Mouse (Mus musculus) liver, embryonic 16.5 days (tissue): Measurements from ENCODE around the gene Wdfy3. TPM values are rescaled to one million over a fixed set of nuclear protein-coding genes. Genes with fewer than 3 reads are reported as not detected.
A peak's percentile ranks its signal among the peaks of the same experiment; 100 is the strongest.
"Not testable (repeated sequence)": the region's sequence is repeated elsewhere in the genome, so short reads cannot be mapped to it uniquely, and the experiment has no call there.

Experiments
- ATAC-seq: fragments of 200-750 bp; cut with Nextera tagmentation; 2 replicates; pipeline ENCODE4 v1.8.0; 2017; ENCODE audit warnings: low read depth, mild to moderate bottlenecking, moderate number of reproducible peaks, moderate library complexity
- H3K27ac ChIP-seq: fragments of 300-500 bp; sonication (generic); 2 replicates; pipeline ENCODE4 v1.5.1; 2014; ENCODE audit warnings: mild to moderate bottlenecking, low read length
- H3K27me3 ChIP-seq: fragments of 300-500 bp; sonication (generic); 2 replicates; pipeline ENCODE4 v1.6.1; 2014; ENCODE audit warnings: low read depth, low read length, mixed read lengths; ENCODE audit not compliant: control insufficient read depth, insufficient read depth
- H3K36me3 ChIP-seq: fragments of 300-500 bp; sonication (generic); 2 replicates; pipeline ENCODE4 v1.6.1; 2014; ENCODE audit warnings: mild to moderate bottlenecking; ENCODE audit not compliant: control insufficient read depth, insufficient read depth
- H3K4me1 ChIP-seq: fragments of 300-500 bp; sonication (generic); 2 replicates; pipeline ENCODE4 v1.6.1; 2014; ENCODE audit warnings: low read depth, low read length, mixed read lengths; ENCODE audit not compliant: control insufficient read depth
- H3K4me2 ChIP-seq: fragments of 300-500 bp; sonication (generic); 2 replicates; pipeline ENCODE4 v1.6.1; 2014; ENCODE audit warnings: low read depth, low read length, mixed read lengths
- H3K4me3 ChIP-seq: fragments of 300-500 bp; sonication (generic); 2 replicates; pipeline ENCODE4 v1.5.1; 2014; ENCODE audit warnings: low read depth, mild to moderate bottlenecking, low read length
- H3K9ac ChIP-seq: fragments of 300-500 bp; sonication (generic); 2 replicates; pipeline ENCODE4 v1.6.1; 2014; ENCODE audit warnings: low read depth, low read length
- H3K9me3 ChIP-seq: fragments of 300-500 bp; sonication (generic); replicated peaks from 2 replicates; pipeline ENCODE4 v1.6.1; 2016; ENCODE audit warnings: low read length; ENCODE audit not compliant: control insufficient read depth
- WGBS: fragments of 180-500 bp; shearing (Covaris S2); extraction: QIAGEN DNeasy Blood & Tissue Kit; methylation state at CpG from one replicate; pipeline ENCODE4 v1.1.7; 2014; ENCODE audit not compliant: insufficient replicate concordance; 5-methylcytosine and 5-hydroxymethylcytosine counted together
- polyA plus RNA-seq: library from polyadenylated mRNA; unstranded; fragments of >200 nt; fragmentation: Nextera tagmentation; extraction: Ambion mirVana; gene quantifications from 2 replicates; pipeline ENCODE4 v1.2.1, GENCODE M21; 2015

Wdfy3 gene
- 4.4 and 4.5 TPM in 2 replicates for polyA plus RNA-seq

DNA sequence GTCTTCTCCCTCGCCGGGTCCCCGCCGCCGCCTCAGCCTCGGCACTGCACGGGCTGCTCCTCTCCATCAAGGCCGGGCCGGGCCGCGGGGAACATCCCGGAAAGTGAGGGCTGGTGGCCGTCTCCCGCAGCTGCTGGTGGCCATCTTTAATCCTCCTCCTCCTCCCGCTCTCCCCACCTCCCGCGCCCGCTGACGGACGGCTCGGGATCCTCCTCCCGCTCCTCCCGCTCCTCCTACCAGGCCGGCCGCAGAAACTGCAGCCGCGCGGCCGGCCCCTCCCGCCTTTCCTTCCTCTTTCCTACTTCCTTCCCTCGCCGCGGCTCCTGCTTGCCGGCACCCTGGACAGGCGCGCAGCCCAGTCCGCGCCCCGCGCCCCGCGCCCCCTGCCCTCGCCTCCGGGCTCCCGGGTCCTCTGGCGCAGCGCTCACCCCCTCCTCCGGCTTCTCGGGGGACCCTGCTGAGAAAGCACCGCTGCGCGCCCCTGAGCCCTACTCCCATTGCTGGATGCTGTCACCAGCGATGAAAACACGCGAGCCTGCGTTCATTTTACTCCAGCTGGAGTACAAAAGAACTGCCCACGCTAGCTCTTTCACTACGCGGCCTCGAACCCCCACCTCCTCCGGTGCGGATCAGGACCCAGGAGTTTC lies at the start of gene Wdfy3:
TSS of gene Wdfy3 (minus strand) at position 155 of the 647 bp plus-strand sequence.
- Histone ChIP-seq H3K36me3 (no peaks in the 10 kb centered on the region), H3K27ac (peak within 1 kb of the TSS; percentile 83), H3K27me3 (no peaks in the 10 kb centered on the region), H3K4me2 (peak within 1 kb of the TSS; percentile 75), H3K4me3 (peak within 1 kb of the TSS; percentile 88), H3K9me3 (no peaks in the 10 kb centered on the region), H3K4me1 (peaks cover 10% of the 10 kb centered on the region), H3K9ac (peak within 1 kb of the TSS; percentile 86)
- under 1% methylated on average over 49 of the region's 62 CpGs for WGBS
- peak; percentile 91 for ATAC-seq

DNA sequence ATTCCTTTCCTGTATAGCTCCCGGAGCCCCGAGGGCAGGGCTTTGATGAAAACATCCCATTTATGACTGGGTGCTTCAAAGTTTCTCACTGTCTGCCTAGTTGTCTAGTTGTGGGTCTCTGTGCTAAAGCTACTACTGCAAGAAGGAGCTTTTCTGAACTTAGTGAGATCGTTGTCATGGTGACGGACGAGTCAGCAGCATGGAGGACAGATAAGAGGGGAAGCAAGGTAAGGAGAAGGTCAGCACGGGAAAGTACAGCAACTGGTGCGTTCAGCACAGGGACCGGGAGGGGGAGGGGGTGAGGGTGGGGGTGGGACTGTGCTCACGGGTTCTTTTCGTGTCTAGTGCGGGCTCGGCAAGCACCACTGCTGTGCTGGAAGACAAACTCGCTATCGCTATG lies 43.3 kb upstream of the Wdfy3 start:
- no peak overlapping the region for H3K27ac ChIP-seq
- H3K4me2 ChIP-seq: no peak overlapping the region
- H3K9me3 ChIP-seq: no peaks in the 10 kb centered on the region
- no peaks in the 10 kb centered on the region for H3K36me3 ChIP-seq
- WGBS: 41% methylated on average over 14 of the region's 14 CpGs
- no peak overlapping the region for H3K4me3 ChIP-seq
- ATAC-seq: no peak
- no peak overlapping the region for H3K9ac ChIP-seq
- H3K27me3 ChIP-seq: no peaks in the 10 kb centered on the region
- H3K4me1 ChIP-seq: no peaks in the 10 kb centered on the region

DNA sequence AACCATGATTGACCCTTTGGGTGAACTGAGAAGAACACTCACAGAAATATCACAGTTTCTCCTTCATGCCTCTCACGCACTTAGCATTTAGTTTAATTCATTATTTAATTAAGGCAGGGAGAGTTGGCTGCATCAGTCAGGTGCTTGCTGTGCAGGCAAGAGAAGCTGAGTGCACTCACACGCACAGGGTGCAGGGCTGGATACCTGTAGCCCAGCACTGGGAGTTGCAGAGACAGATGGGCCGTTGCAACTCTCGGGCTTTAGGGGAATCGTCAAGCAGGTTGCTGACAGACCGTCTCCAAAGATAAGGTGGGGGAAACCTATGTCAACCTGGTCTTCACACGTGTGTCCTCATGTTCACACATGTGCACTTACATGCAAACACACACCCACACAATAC lies 42.3 kb upstream of the Wdfy3 start:
- Histone ChIP-seq H3K4me1 (no peaks in the 10 kb centered on the region), H3K4me3 (no peak overlapping the region), H3K27ac (no peak overlapping the region), H3K36me3 (no peaks in the 10 kb centered on the region), H3K9me3 (no peaks in the 10 kb centered on the region), H3K4me2 (no peak overlapping the region), H3K9ac (no peak overlapping the region), H3K27me3 (no peaks in the 10 kb centered on the region)
- 69% methylated on average over 7 of the region's 7 CpGs for WGBS
- no peak for ATAC-seq

- H3K27ac ChIP-seq: no peak overlapping the region
- no peak overlapping the region for H3K4me3 ChIP-seq
- ATAC-seq: no peak
- no peaks in the 10 kb centered on the region for H3K36me3 ChIP-seq
- no peaks in the 10 kb centered on the region for H3K4me1 ChIP-seq
- 79% methylated on average over 7 of the region's 7 CpGs for WGBS
- no peaks in the 10 kb centered on the region for H3K27me3 ChIP-seq
- H3K4me2 ChIP-seq: no peak overlapping the region
- no peak overlapping the region for H3K9ac ChIP-seq
- no peaks in the 10 kb centered on the region for H3K9me3 ChIP-seq
Observed at GRCm38 (mm10) chr5:102110031-102110430, 40.3 kb upstream of the Wdfy3 start.

DNA sequence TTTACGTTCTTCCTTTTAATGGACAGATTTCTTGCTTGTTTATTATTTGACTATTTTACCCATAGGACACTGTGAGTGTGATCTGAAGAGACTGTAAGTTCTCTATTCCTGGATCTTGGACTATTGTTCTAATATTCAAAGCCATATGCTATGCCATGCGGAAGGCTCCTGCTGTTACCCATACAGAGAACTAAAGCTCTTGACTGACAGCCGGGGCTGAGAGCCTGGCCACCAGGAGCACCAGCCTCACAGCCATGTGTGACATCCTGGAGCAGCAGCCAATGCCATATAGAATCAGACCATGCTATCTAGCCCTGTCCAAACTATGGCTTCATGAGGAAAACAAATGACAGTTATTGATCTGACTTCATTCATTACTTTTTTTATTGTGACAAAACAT lies 36.2 kb upstream of the Wdfy3 start:
- H3K27ac ChIP-seq: no peak overlapping the region
- no peaks in the 10 kb centered on the region for H3K36me3 ChIP-seq
- no peaks in the 10 kb centered on the region for H3K27me3 ChIP-seq
- no peak overlapping the region for H3K4me3 ChIP-seq
- 57% methylated on average over 3 of the region's 3 CpGs for WGBS
- H3K9ac ChIP-seq: no peak overlapping the region
- H3K4me2 ChIP-seq: no peak overlapping the region
- H3K4me1 ChIP-seq: no peaks in the 10 kb centered on the region
- ATAC-seq: no peak
- no peaks in the 10 kb centered on the region for H3K9me3 ChIP-seq

GRCm38 (mm10) chr5:102101815-102102214 lies 32.1 kb upstream of the Wdfy3 start:
- WGBS: 76% methylated on average over 1 of the region's 1 CpGs
- H3K27ac ChIP-seq, H3K36me3 ChIP-seq, ATAC-seq, H3K9ac ChIP-seq, H3K4me2 ChIP-seq, H3K4me3 ChIP-seq, H3K9me3 ChIP-seq, H3K27me3 ChIP-seq, H3K4me1 ChIP-seq: not testable (repeated sequence)

GRCm38 (mm10) chr5:102100246-102101241 lies 30.8 kb upstream of the Wdfy3 start:
- Histone ChIP-seq H3K27me3 (no peaks in the 10 kb centered on the region), H3K4me1 (no peaks in the 10 kb centered on the region), H3K4me2 (no peak overlapping the region), H3K4me3 (no peak overlapping the region), H3K9me3 (no peaks in the 10 kb centered on the region), H3K36me3 (no peaks in the 10 kb centered on the region), H3K9ac (no peak overlapping the region), H3K27ac (no peak overlapping the region)
- ATAC-seq: no peak
- 64% methylated on average over 21 of the region's 21 CpGs for WGBS

DNA sequence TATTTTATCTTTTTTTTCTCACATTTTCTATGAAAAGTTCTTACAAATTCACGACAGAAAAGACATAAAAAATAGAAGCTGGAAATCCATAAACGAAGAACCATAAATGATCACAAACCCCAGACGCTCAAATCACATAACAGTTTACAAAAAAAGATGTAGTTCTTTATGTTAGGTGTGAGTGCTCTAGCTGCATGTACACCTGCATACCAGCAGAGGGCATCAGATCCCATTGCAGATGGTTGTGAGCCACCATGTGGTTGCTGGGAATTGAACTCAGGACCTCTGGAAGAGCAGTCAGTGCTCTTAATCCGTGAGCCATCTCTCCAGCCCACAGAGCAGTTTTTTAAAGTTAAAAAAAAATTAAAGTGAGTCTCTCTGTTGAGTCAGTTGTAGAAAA lies 25.9 kb upstream of the Wdfy3 start:
- WGBS: 55% methylated on average over 4 of the region's 4 CpGs
- no peak for ATAC-seq
- Histone ChIP-seq H3K4me1 (no peaks in the 10 kb centered on the region), H3K9ac (no peak overlapping the region), H3K36me3 (no peaks in the 10 kb centered on the region), H3K4me3 (no peak overlapping the region), H3K27me3 (no peaks in the 10 kb centered on the region), H3K27ac (no peak overlapping the region), H3K9me3 (no peaks in the 10 kb centered on the region), H3K4me2 (no peak overlapping the region)

GRCm38 (mm10) chr5:102090686-102091085 lies 21.0 kb upstream of the Wdfy3 start:
- Histone ChIP-seq H3K27ac (no peak overlapping the region), H3K4me1 (no peaks in the 10 kb centered on the region), H3K9ac (no peak overlapping the region), H3K36me3 (no peaks in the 10 kb centered on the region), H3K27me3 (no peaks in the 10 kb centered on the region), H3K9me3 (no peaks in the 10 kb centered on the region), H3K4me2 (no peak overlapping the region), H3K4me3 (no peak overlapping the region)
- 48% methylated on average over 3 of the region's 3 CpGs for WGBS
- ATAC-seq: no peak
